10 mouse cellular contexts compared by ENCODE assay signal in the genomic region with DNA sequence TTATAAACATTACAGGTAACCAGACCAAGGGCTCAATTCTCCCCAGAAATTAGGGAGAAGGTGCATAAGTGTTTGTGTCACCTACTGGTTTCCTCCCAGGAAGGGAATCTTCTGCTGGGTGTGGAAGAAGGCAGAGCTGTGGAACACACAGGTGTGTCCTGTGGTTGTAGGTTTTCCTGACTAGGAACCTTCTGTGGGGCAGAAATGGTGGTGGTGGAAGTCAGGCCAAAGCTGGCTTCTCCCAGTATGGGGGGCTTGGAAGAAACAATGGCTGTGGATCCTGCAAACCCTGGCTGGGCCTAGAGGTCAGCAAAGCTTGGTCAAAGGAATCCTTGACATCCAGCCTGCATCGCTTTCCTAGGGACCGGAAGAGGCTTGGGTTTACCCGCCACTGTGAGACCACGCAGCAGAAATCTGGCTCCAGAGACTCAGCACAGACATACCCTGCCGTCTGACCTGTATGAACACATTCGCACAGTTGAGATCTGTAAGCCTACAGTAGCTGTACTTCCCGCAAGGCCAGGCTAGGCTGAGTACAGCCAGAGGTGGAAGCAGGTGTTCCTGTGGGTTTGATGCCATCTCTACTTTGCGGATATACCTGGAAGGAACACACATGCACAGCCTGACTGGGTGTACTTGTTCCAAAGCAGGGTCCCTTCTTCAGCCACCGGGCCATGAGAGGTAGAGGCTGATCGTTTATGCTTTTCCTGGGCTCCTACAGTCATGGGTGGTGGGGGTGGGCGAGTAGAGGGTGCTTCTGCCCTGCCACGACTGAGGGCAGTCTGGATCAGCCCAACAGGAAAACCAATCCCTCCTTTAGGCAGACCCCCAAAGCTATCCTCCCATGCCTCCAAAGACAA. TPM values are rescaled to one million over a fixed set of nuclear protein-coding genes. Genes with fewer than 3 reads are reported as not detected.
A peak's percentile ranks its signal among the peaks of the same experiment; 100 is the strongest.
DNase-seq lines count a peak whose midpoint lies in the region; ATAC-seq and TF ChIP-seq lines count a peak whose summit lies in the region.
"Had no signal": no experiment of that assay in that cellular context is flagged by ENCODE, and none has a peak within 500 bp of the region (broad histone marks: within the 10 kb centered on the region; RNA-seq: fewer than 3 reads in every experiment).

No protein-coding gene starts in this region.

- no peak for TF ChIP-seq CTCF in gastrocnemius, adult 2 months (IDR thresholded peaks at IDR 0.05)

- H3K36me3 ChIP-seq in stomach, embryonic 16.5 days (ENCODE audit: control insufficient read depth, insufficient read depth, low read length), result no peaks in the 10 kb centered on the region
- H3K36me3 ChIP-seq: liver, embryonic 13.5 days had no signal

- no peak for ATAC-seq in stomach, embryonic 16.5 days (ENCODE audit: insufficient read depth, low FRiP score)

- no peak overlapping the region for H3K4me3 ChIP-seq in gastrocnemius, adult 2 months
- no peak overlapping the region for H3K4me3 ChIP-seq in stomach, embryonic 16.5 days (replicated peaks; ENCODE audit: low read length)

- H3K4me2 ChIP-seq in stomach, embryonic 16.5 days (ENCODE audit: low read depth, low read length), result no peak overlapping the region

- peaks cover 56% of the 10 kb centered on the region for H3K4me1 ChIP-seq in stomach, embryonic 16.5 days (ENCODE audit: control insufficient read depth, insufficient read depth, low read length)

- no peaks in the 10 kb centered on the region for H3K9me3 ChIP-seq in stomach, embryonic 16.5 days (replicated peaks; ENCODE audit: control insufficient read depth, low read length)
- H3K9me3 ChIP-seq: liver, embryonic 13.5 days had no signal

- H3K27me3 ChIP-seq in stomach, embryonic 16.5 days (ENCODE audit: control insufficient read depth, insufficient read depth, low read length), result no peaks in the 10 kb centered on the region

- H3K27ac ChIP-seq in gastrocnemius, adult 2 months, result peak overlapping the region; percentile 77
- H3K27ac ChIP-seq in stomach, embryonic 16.5 days (ENCODE audit: low read length), result peak overlapping the region; percentile 95; the same call in 1 of the 2 replicates
- H3K27ac ChIP-seq: liver, embryonic 13.5 days had no signal

- intact Hi-C loops in gastrocnemius, adult 2 months (cut with DNase I), result no loop called here

- no peak overlapping the region for H3K9ac ChIP-seq in stomach, embryonic 16.5 days (ENCODE audit: low read length)

- no peak for DNase-seq in gastrocnemius, adult 2 months
- no peak for DNase-seq in gastrocnemius, postnatal 10 days
- peak; percentile 3 for DNase-seq in right cerebral cortex, postnatal 4 days
- no peak for DNase-seq in right cerebral cortex, postnatal 14 days
- DNase-seq in kidney, postnatal 14 days, result peak; percentile 18
- no peak for DNase-seq in adrenal gland, adult 18-20 months (ENCODE audit: low spot score in 2 of 2)
- DNase-seq in urinary bladder, postnatal 4 days (ENCODE audit: low spot score in 2 of 2), result no peak
- DNase-seq: adrenal gland, postnatal 25 days; liver, embryonic 13.5 days had no signal

- 65% methylated on average over 12 of the region's 12 CpGs for WGBS in stomach, embryonic 16.5 days

RNA-seq across cellular contexts. Expression of a gene that starts 6.1 kb away (rescaled TPM):
- 1 to 10 TPM; 3.5 to 5.3 TPM for total RNA-seq in gastrocnemius, adult 2 months (2021)
- 10 to 100 TPM in 1 of 2 experiments, 1 to 10 TPM in 1; 6.4 to 10.5 TPM for total RNA-seq in gastrocnemius, postnatal 10 days (2021)
- 4.5 and 5.6 TPM in 2 replicates for polyA plus RNA-seq in stomach, embryonic 16.5 days (2015; fragmentation: Nextera tagmentation; extraction: Ambion mirVana)
- 1 to 10 TPM; 7.8 to 8.9 TPM for total RNA-seq in adrenal gland, adult 18-20 months (2021)

Comparison
In these comparisons a context has a peak if more than half of its experiments do, and no peak if none do; other contexts are left out.
1. DNase-seq: peak in right cerebral cortex, postnatal 4 days (single experiment) and kidney, postnatal 14 days (single experiment); none in gastrocnemius, adult 2 months (single experiment), gastrocnemius, postnatal 10 days (single experiment), right cerebral cortex, postnatal 14 days (single experiment), adrenal gland, adult 18-20 months (0 of 2) and urinary bladder, postnatal 4 days (0 of 2).